8 mouse cellular contexts compared by ENCODE assay signal in the genomic region with DNA sequence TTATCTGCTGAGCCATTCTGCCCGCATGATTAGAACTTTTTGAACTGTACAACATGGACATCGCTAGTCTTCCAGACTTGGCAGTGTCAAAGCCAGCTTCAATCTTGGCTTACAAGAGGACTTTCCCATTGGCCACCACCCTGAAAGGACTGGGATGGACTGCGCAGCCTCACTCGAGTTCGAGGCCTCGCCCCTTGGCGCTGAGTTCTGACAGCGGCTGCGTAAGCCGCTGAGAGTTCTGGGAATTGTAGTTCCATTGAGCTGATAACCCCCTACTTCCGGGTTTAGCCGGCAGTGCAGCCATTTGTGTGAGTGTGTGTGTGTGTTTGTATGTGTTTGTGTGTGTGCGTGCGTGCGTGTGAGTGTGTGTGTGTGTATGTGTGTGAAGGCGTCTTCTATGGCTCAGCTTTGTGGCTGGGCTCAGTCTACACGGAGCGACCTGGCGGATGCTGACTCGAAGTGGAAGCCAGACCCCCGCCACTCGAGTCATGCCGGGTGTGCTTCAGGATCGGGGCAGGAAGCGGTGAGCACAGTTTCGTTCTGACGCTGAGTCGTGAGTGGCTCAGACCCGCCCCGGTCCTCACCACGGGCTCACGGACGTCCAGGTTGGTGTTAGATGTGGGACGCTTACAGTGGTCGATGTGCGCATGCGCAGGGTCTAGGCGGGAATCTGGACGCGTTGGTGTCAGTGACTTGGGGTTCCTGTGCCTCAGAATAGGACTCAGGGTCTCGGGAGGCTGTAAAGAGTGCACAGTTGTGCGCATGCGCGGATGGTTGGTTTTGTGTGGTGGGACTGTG. TPM values are rescaled to one million over a fixed set of nuclear protein-coding genes. Genes with fewer than 3 reads are reported as not detected.
DNase-seq lines count a peak whose midpoint lies in the region; ATAC-seq lines count a peak whose summit lies in the region.

A gene (plus strand): TSS at position 291 of the 798 bp plus-strand sequence.

- peak; percentile 81 to 85 for DNase-seq in adrenal gland, adult 18-20 months (ENCODE audit: low spot score in 2 of 2)
- DNase-seq in embryo, embryonic 11 days, result peak; percentile 98
- DNase-seq in gastrocnemius, postnatal 25 days, result peak; percentile 95
- peak; percentile 96 for DNase-seq in intestine, embryonic 14.5 days (ENCODE audit: low spot score)
- peak; percentile 96 to 98 for DNase-seq in left cerebral cortex, postnatal 14 days (ENCODE audit: low spot score in 2 of 2)
- DNase-seq in mesoderm, embryonic 11.5 days (ENCODE audit: low read depth, low spot score), result peak; percentile 97
- DNase-seq in right cerebral cortex, postnatal 36 days (ENCODE audit: low spot score in 2 of 2), result peak; percentile 92 to 96
- DNase-seq in yolk sac, embryonic 10.5 days (ENCODE audit: low spot score), result peak; percentile 94

- 20% methylated on average over 44 of the region's 44 CpGs for WGBS in intestine, embryonic 14.5 days

- peak within 1 kb of the TSS; percentile 86 for H3K27ac ChIP-seq in intestine, embryonic 14.5 days (ENCODE audit: low read depth)

- peak within 1 kb of the TSS; percentile 86 for H3K4me3 ChIP-seq in intestine, embryonic 14.5 days (ENCODE audit: low read depth, low read length)

- no peaks in the 10 kb centered on the region for H3K27me3 ChIP-seq in intestine, embryonic 14.5 days (replicated peaks; ENCODE audit: control insufficient read depth, insufficient read depth, low read length)

- ATAC-seq in intestine, embryonic 14.5 days (replicated peaks; ENCODE audit: low FRiP score, low TSS enrichment, low read depth), result peak; percentile 96

- H3K4me1 ChIP-seq in intestine, embryonic 14.5 days (replicated peaks; ENCODE audit: control insufficient read depth, insufficient read depth, low read length), result peaks cover 10% of the 10 kb centered on the region; the same call in 1 of the 2 replicates

- peaks cover 11% of the 10 kb centered on the region for H3K36me3 ChIP-seq in intestine, embryonic 14.5 days (ENCODE audit: control insufficient read depth, insufficient read depth, low read length)

- peak within 1 kb of the TSS; percentile 69 for H3K9ac ChIP-seq in intestine, embryonic 14.5 days (ENCODE audit: low read length)

- H3K9me3 ChIP-seq in intestine, embryonic 14.5 days (ENCODE audit: control insufficient read depth, low read length), result peaks cover 4% of the 10 kb centered on the region; the same call in 1 of the 2 replicates

- intact Hi-C loops in left cerebral cortex, postnatal 14 days (cut with DNase I), result no loop called here

- H3K4me2 ChIP-seq in intestine, embryonic 14.5 days (ENCODE audit: low read length), result peak within 1 kb of the TSS; percentile 85

RNA-seq across cellular contexts. Expression of the gene that starts here (rescaled TPM):
- total RNA-seq in adrenal gland, adult 18-20 months (2021), result 10 to 100 TPM; 23.3 to 32.2 TPM
- total RNA-seq in gastrocnemius, postnatal 25 days (2021), result 10 to 100 TPM; 10.3 TPM
- polyA plus RNA-seq in intestine, embryonic 14.5 days (2014; fragmentation: Nextera tagmentation; extraction: Ambion mirVana), result 20.5 and 26.3 TPM in 2 replicates
- total RNA-seq in left cerebral cortex, postnatal 14 days (2021), result 10 to 100 TPM; 29.5 to 31.7 TPM

Comparison
In these comparisons a context has a peak if more than half of its experiments do, and no peak if none do; other contexts are left out.
1. Peak in every context shown above with its lines: DNase-seq, ATAC-seq, H3K4me3 ChIP-seq and H3K27ac ChIP-seq.